Mouse (Mus musculus) cerebellum, postnatal 36 days (tissue): ENCODE data around the gene Kcnk4.

Source experiments
- DNase-seq, 2 experiments: peaks; one replicate each; pipeline ENCODE4 v3.0.0; 2021 to 2022; ENCODE audit warnings: mixed read lengths in 2 of 2

Gene Kcnk4

DNA sequence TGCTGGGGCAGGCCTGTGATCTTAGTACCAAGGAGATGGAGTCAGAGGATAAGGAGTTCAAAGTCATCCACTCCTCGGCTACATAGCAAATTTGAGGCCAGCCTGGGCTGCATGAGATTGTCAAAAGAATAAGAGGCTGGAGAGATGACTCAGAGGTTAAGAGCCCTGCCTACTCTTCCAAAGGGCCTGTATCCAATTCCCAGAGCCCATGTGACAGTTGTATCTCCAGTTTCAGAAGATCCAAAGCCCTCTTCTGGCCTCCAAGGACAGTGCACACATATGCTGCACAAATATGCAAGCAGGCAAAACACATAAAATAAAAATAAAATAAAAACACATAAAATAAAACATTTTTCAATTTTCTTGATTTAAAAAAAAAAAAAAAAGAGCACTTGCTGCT lies 60.1 kb downstream of the Kcnk4 start:
- DNase-seq: no peak
